Mouse (Mus musculus): Measurements from ENCODE around the gene Acot3. TPM values are rescaled to one million over a fixed set of nuclear protein-coding genes. Genes with fewer than 3 reads are reported as not detected.

Gene Acot3
- polyA plus RNA-seq, 1 experiment = not detected

DNA sequence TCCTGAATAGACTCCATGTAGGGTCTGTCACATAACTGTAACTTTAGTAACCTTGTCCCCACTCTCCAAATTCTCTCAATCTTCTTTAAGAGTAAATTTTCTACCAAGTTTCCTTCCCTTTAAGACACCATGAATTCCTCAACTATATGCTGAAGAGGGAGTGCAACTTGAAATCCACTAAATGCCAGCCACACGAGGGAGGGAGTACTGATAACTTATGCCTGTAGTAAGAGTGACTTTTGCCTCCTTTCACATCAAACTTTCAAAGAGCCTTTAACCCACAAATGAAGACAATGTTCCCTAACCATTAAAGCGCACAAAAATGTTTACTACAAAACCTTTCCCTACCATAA is 49.5 kb downstream of the Acot3 start:
- 52% methylated on average over 2 of the region's 2 CpGs for WGBS
- Histone ChIP-seq H3K4me1 (ENCODE audit: control insufficient read depth, insufficient read depth, low read length) (no peaks in the 10 kb centered on the region; the same call in 1 of the 2 replicates), H3K27ac (ENCODE audit: control insufficient read depth, insufficient read depth, low read depth, low read length, poor library complexity) (no peak overlapping the region), H3K4me3 (replicated peaks; ENCODE audit: control insufficient read depth, low read depth, low read length) (peak overlapping the region; percentile 61)
- TF ChIP-seq CTCF (IDR thresholded peaks at IDR 0.05; ENCODE audit: control insufficient read depth, insufficient read depth, low read length) (no peak), POLR2A (IDR thresholded peaks at IDR 0.05; ENCODE audit: borderline replicate concordance, control insufficient read depth, low read depth, low read length) (no peak)

DNA sequence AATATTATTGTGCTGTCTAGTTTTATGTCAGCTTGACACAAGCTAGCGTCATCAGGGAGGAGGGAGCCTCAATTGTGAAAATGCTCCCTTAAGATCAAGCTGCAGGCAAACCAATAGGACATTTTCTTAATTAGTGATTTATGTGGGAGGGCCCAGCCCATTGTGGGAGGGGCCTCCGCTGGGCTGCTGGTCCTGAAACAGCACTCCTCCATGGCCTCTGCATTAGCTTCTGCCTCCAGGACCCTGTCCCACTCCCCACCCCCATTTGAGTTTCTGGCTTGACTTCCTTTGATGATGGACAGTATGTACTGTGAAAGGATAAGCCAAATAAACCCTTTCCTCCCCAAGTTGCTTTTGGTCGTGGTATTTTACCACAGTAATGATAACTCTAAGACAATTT is 55.1 kb downstream of the Acot3 start:
- H3K4me1 ChIP-seq (ENCODE audit: control insufficient read depth, insufficient read depth, low read length) = no peaks in the 10 kb centered on the region; the same call in 1 of the 2 replicates
- no peak overlapping the region for H3K27ac ChIP-seq (ENCODE audit: control insufficient read depth, insufficient read depth, low read depth, low read length, poor library complexity)
- 88% methylated on average over 3 of the region's 3 CpGs for WGBS
- H3K4me3 ChIP-seq (replicated peaks; ENCODE audit: control insufficient read depth, low read depth, low read length) = no peak overlapping the region
- TF ChIP-seq POLR2A (IDR thresholded peaks at IDR 0.05; ENCODE audit: borderline replicate concordance, control insufficient read depth, low read depth, low read length) (no peak), CTCF (IDR thresholded peaks at IDR 0.05; ENCODE audit: control insufficient read depth, insufficient read depth, low read length) (no peak)

DNA sequence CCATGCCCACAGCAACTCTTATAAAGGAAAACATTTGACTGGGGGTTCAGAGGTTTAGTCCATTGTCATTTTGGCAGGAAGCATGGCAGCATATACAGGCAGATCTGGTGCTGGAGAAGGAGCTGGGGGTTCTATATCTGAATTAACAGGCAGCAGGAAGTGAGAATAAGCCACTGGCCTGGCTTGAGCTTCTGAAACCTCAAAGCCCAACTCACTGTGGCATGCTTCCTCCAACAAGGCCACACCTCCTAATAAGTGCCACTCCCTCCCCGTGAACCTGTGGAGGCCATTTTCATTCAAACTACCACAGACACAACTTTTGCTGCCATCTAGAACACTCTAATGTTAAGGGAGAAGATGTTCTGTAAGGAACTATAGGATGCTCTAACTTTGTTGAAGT is 55.7 kb downstream of the Acot3 start:
- Histone ChIP-seq H3K4me1 (ENCODE audit: control insufficient read depth, insufficient read depth, low read length) (no peaks in the 10 kb centered on the region; the same call in 1 of the 2 replicates), H3K4me3 (replicated peaks; ENCODE audit: control insufficient read depth, low read depth, low read length) (no peak overlapping the region), H3K27ac (ENCODE audit: control insufficient read depth, insufficient read depth, low read depth, low read length, poor library complexity) (no peak overlapping the region)
- no peak for TF ChIP-seq POLR2A (IDR thresholded peaks at IDR 0.05; ENCODE audit: borderline replicate concordance, control insufficient read depth, low read depth, low read length)
- TF ChIP-seq CTCF (IDR thresholded peaks at IDR 0.05; ENCODE audit: control insufficient read depth, insufficient read depth, low read length) = no peak
- 24% methylated on average over 1 of the region's 1 CpGs for WGBS

DNA sequence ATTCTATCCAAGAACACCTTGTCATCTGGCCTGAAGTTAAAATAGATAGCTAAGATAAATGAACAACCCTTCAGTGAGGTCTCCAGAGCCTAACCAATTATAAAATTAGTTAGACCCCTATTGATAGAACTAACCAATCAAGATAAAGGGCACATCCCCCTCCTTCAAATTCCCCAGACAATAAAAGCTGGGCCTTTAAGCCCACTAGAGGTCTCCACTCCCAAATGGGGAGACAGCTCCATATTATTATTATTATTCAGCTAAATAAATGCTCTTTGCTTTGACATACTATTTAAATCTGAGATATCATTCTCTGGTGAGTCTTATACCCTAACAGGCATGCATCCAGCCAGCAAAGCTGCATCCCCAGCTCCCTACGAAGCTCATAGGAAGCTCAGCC is 58.0 kb downstream of the Acot3 start:
- no peaks in the 10 kb centered on the region for H3K4me1 ChIP-seq (ENCODE audit: control insufficient read depth, insufficient read depth, low read length)
- WGBS = 88% methylated on average over 1 of the region's 1 CpGs
- H3K27ac ChIP-seq (ENCODE audit: control insufficient read depth, insufficient read depth, low read depth, low read length, poor library complexity) = no peak overlapping the region
- TF ChIP-seq POLR2A (IDR thresholded peaks at IDR 0.05; ENCODE audit: borderline replicate concordance, control insufficient read depth, low read depth, low read length) (no peak), CTCF (IDR thresholded peaks at IDR 0.05; ENCODE audit: control insufficient read depth, insufficient read depth, low read length) (no peak)
- no peak overlapping the region for H3K4me3 ChIP-seq (replicated peaks; ENCODE audit: control insufficient read depth, low read depth, low read length)

Other genes starting within 250 kb of the Acot3 start
- gene Numb, start 130.2 kb upstream of the Acot3 start, polyA plus RNA-seq (2011; ENCODE audit: insufficient read depth, insufficient read length, low replicate concordance, missing spikeins) = 6.0 and 15.1 TPM in 2 replicates
- gene Riox1, start 101.5 kb upstream of the Acot3 start, polyA plus RNA-seq (2011; ENCODE audit: insufficient read depth, insufficient read length, low replicate concordance, missing spikeins) = 7.0 and 15.2 TPM in 2 replicates
- gene Heatr4, start 67.3 kb upstream of the Acot3 start, polyA plus RNA-seq (2011; ENCODE audit: insufficient read depth, insufficient read length, low replicate concordance, missing spikeins) = not detected in 2 replicates
- 1.2 and 3.5 TPM in 2 replicates for gene Acot2, start 64.3 kb upstream of the Acot3 start, polyA plus RNA-seq (2011; ENCODE audit: insufficient read depth, insufficient read length, low replicate concordance, missing spikeins)
- gene Acot1, start 42.7 kb upstream of the Acot3 start, polyA plus RNA-seq (2011; ENCODE audit: insufficient read depth, insufficient read length, low replicate concordance, missing spikeins) = 4.9 and 15.5 TPM in 2 replicates
- 0.32 and 2.4 TPM in 2 replicates for gene Acot4, start 13.8 kb upstream of the Acot3 start, polyA plus RNA-seq (2011; ENCODE audit: insufficient read depth, insufficient read length, low replicate concordance, missing spikeins)
- gene Gm49366, start 13.2 kb upstream of the Acot3 start, polyA plus RNA-seq (2011; ENCODE audit: insufficient read depth, insufficient read length, low replicate concordance, missing spikeins) = not detected in 2 replicates
- gene Acot5, start 17.2 kb downstream of the Acot3 start, polyA plus RNA-seq (2011; ENCODE audit: insufficient read depth, insufficient read length, low replicate concordance, missing spikeins) = not detected in 2 replicates
- gene Acot6, start 48.5 kb downstream of the Acot3 start, polyA plus RNA-seq (2011; ENCODE audit: insufficient read depth, insufficient read length, low replicate concordance, missing spikeins) = 0.62 and 0.75 TPM in 2 replicates
- gene Dnal1, start 62.2 kb downstream of the Acot3 start, polyA plus RNA-seq (2011; ENCODE audit: insufficient read depth, insufficient read length, low replicate concordance, missing spikeins) = 0.60 and 1.7 TPM in 2 replicates
- 1.8 and 2.8 TPM in 2 replicates for gene Pnma1, start 96.3 kb downstream of the Acot3 start, polyA plus RNA-seq (2011; ENCODE audit: insufficient read depth, insufficient read length, low replicate concordance, missing spikeins)
- gene Elmsan1, start 166.7 kb downstream of the Acot3 start, polyA plus RNA-seq (2011; ENCODE audit: insufficient read depth, insufficient read length, low replicate concordance, missing spikeins) = 12.5 and 20.0 TPM in 2 replicates
- gene Ptgr2, start 233.1 kb downstream of the Acot3 start, polyA plus RNA-seq (2011; ENCODE audit: insufficient read depth, insufficient read length, low replicate concordance, missing spikeins) = 17.8 and 25.3 TPM in 2 replicates

Measured in bone marrow, adult 2 months (tissue).